Mouse (Mus musculus) forebrain, embryonic 12.5 days (tissue): ENCODE results near the gene Pgm5. TPM values are rescaled to one million over a fixed set of nuclear protein-coding genes. Genes with fewer than 3 reads are reported as not detected.

Experiments
- ATAC-seq: fragments of 200-750 bp; cut with Nextera tagmentation; 2 replicates; pipeline ENCODE4 v1.8.0; 2017; ENCODE audit warnings: moderate TSS enrichment; ENCODE audit not compliant: low FRiP score
- H3K27ac ChIP-seq: fragments of 300-500 bp; sonication (generic); 2 replicates; pipeline ENCODE4 v1.5.1; 2016; ENCODE audit warnings: mild to moderate bottlenecking
- H3K27me3 ChIP-seq: fragments of 300-500 bp; sonication (generic); 2 replicates; pipeline ENCODE4 v1.6.1; 2016; ENCODE audit warnings: mild to moderate bottlenecking
- H3K36me3 ChIP-seq: fragments of 300-500 bp; sonication (generic); replicated peaks from 2 replicates; pipeline ENCODE4 v1.6.1; 2016; ENCODE audit warnings: mild to moderate bottlenecking
- H3K4me1 ChIP-seq: fragments of 300-500 bp; sonication (generic); 2 replicates; pipeline ENCODE4 v1.6.1; 2016
- H3K4me2 ChIP-seq: fragments of 300-500 bp; sonication (generic); 2 replicates; pipeline ENCODE4 v1.6.1; 2016; ENCODE audit warnings: mild to moderate bottlenecking, moderate library complexity
- H3K4me3 ChIP-seq: fragments of 300-500 bp; sonication (generic); replicated peaks from 2 replicates; pipeline ENCODE4 v1.5.1; 2016; ENCODE audit warnings: mild to moderate bottlenecking
- H3K9ac ChIP-seq: fragments of 300-500 bp; sonication (generic); 2 replicates; pipeline ENCODE4 v1.6.1; 2016; ENCODE audit warnings: mild to moderate bottlenecking
- H3K9me3 ChIP-seq: fragments of 300-500 bp; sonication (generic); 2 replicates; pipeline ENCODE4 v1.6.1; 2016
- WGBS: fragments of 180-500 bp; shearing (Covaris S2); methylation state at CpG from one replicate; pipeline ENCODE4 v1.1.7; 2016; 5-methylcytosine and 5-hydroxymethylcytosine counted together
- polyA plus RNA-seq: library from polyadenylated mRNA; unstranded; fragments of >200 nt; fragmentation: Nextera tagmentation; extraction: Ambion mirVana; gene quantifications from 2 replicates; pipeline ENCODE4 v1.2.1, GENCODE M21; 2016

Pgm5 gene
- polyA plus RNA-seq, 1 experiment from 2014 or later, result 0.61 TPM

GRCm38 (mm10) chr19:24689531-24689930, 172.1 kb downstream of the Pgm5 start:
- H3K36me3 ChIP-seq, result no peaks in the 10 kb centered on the region
- no peak overlapping the region for H3K4me3 ChIP-seq
- no peak overlapping the region for H3K4me2 ChIP-seq
- no peaks in the 10 kb centered on the region for H3K27me3 ChIP-seq
- H3K9me3 ChIP-seq, result no peaks in the 10 kb centered on the region
- H3K9ac ChIP-seq, result no peak overlapping the region
- 95% methylated on average over 4 of the region's 4 CpGs for WGBS
- ATAC-seq, result no peak
- no peaks in the 10 kb centered on the region for H3K4me1 ChIP-seq
- no peak overlapping the region for H3K27ac ChIP-seq

GRCm38 (mm10) chr19:24688327-24688726, 173.3 kb downstream of the Pgm5 start:
- no peak for ATAC-seq
- H3K4me2 ChIP-seq, result no peak overlapping the region
- no peak overlapping the region for H3K4me3 ChIP-seq
- H3K9me3 ChIP-seq, result no peaks in the 10 kb centered on the region
- H3K36me3 ChIP-seq, result no peaks in the 10 kb centered on the region
- no peak overlapping the region for H3K27ac ChIP-seq
- no peaks in the 10 kb centered on the region for H3K27me3 ChIP-seq
- no peak overlapping the region for H3K9ac ChIP-seq
- 79% methylated on average over 6 of the region's 6 CpGs for WGBS
- no peaks in the 10 kb centered on the region for H3K4me1 ChIP-seq

GRCm38 (mm10) chr19:24686411-24686810, 175.2 kb downstream of the Pgm5 start:
- H3K4me3 ChIP-seq, result no peak overlapping the region
- H3K36me3 ChIP-seq, result no peaks in the 10 kb centered on the region
- H3K4me1 ChIP-seq, result no peaks in the 10 kb centered on the region
- H3K4me2 ChIP-seq, result no peak overlapping the region
- no peak for ATAC-seq
- 88% methylated on average over 10 of the region's 10 CpGs for WGBS
- H3K9me3 ChIP-seq, result no peaks in the 10 kb centered on the region
- no peaks in the 10 kb centered on the region for H3K27me3 ChIP-seq
- no peak overlapping the region for H3K9ac ChIP-seq
- no peak overlapping the region for H3K27ac ChIP-seq

GRCm38 (mm10) chr19:24683016-24683720, 178.5 kb downstream of the Pgm5 start:
- no peak overlapping the region for H3K4me3 ChIP-seq
- ATAC-seq, result no peak
- H3K27me3 ChIP-seq, result no peaks in the 10 kb centered on the region
- 83% methylated on average over 12 of the region's 12 CpGs for WGBS
- no peaks in the 10 kb centered on the region for H3K36me3 ChIP-seq
- H3K9me3 ChIP-seq, result no peaks in the 10 kb centered on the region
- H3K4me2 ChIP-seq, result no peak overlapping the region
- H3K27ac ChIP-seq, result no peak overlapping the region
- H3K4me1 ChIP-seq, result no peaks in the 10 kb centered on the region
- H3K9ac ChIP-seq, result no peak overlapping the region

- H3K36me3 ChIP-seq, result no peaks in the 10 kb centered on the region
- H3K9me3 ChIP-seq, result no peaks in the 10 kb centered on the region
- no peak overlapping the region for H3K4me2 ChIP-seq
- H3K27ac ChIP-seq, result no peak overlapping the region
- WGBS, result 60% methylated on average over 8 of the region's 8 CpGs
- no peak overlapping the region for H3K9ac ChIP-seq
- H3K27me3 ChIP-seq, result no peaks in the 10 kb centered on the region
- no peaks in the 10 kb centered on the region for H3K4me1 ChIP-seq
- ATAC-seq, result no peak
- H3K4me3 ChIP-seq, result no peak overlapping the region
These were observed 184.2 kb downstream of the Pgm5 start for GRCm38 (mm10) chr19:24677242-24677984.

- Histone ChIP-seq H3K27me3 (no peaks in the 10 kb centered on the region), H3K36me3 (no peaks in the 10 kb centered on the region), H3K27ac (no peak overlapping the region), H3K9ac (no peak overlapping the region), H3K4me2 (no peak overlapping the region), H3K4me1 (no peaks in the 10 kb centered on the region), H3K4me3 (no peak overlapping the region), H3K9me3 (no peaks in the 10 kb centered on the region)
- WGBS, result 92% methylated on average over 7 of the region's 7 CpGs
- ATAC-seq, result no peak
These were observed 185.2 kb downstream of the Pgm5 start for GRCm38 (mm10) chr19:24676429-24676828.

- Histone ChIP-seq H3K36me3 (no peaks in the 10 kb centered on the region), H3K4me1 (no peaks in the 10 kb centered on the region), H3K27ac (no peak within 1 kb of the TSS), H3K4me2 (no peak within 1 kb of the TSS), H3K27me3 (no peaks in the 10 kb centered on the region), H3K4me3 (no peak within 1 kb of the TSS), H3K9ac (no peak within 1 kb of the TSS), H3K9me3 (no peaks in the 10 kb centered on the region)
- 76% methylated on average over 4 of the region's 4 CpGs for WGBS
- no peak for ATAC-seq
These were observed 187.9 kb downstream of the Pgm5 start, which contains the start of gene Tmem252 for GRCm38 (mm10) chr19:24673762-24674161. TSS of gene Tmem252 (plus strand) at chr19:24674008.

GRCm38 (mm10) chr19:24673331-24673730, 188.3 kb downstream of the Pgm5 start:
- H3K4me3 ChIP-seq, result no peak overlapping the region

GRCm38 (mm10) chr19:24672366-24672960, 189.2 kb downstream of the Pgm5 start:
- ATAC-seq, result no peak
- no peak overlapping the region for H3K4me3 ChIP-seq
- H3K4me1 ChIP-seq, result no peaks in the 10 kb centered on the region
- H3K9me3 ChIP-seq, result no peaks in the 10 kb centered on the region
- no peaks in the 10 kb centered on the region for H3K27me3 ChIP-seq
- H3K4me2 ChIP-seq, result no peak overlapping the region
- no peaks in the 10 kb centered on the region for H3K36me3 ChIP-seq
- WGBS, result 80% methylated on average over 10 of the region's 10 CpGs
- H3K9ac ChIP-seq, result no peak overlapping the region
- H3K27ac ChIP-seq, result no peak overlapping the region

More at GRCm38 (mm10) chr19:24673331-24673730, 188.3 kb downstream of the Pgm5 start:
- Histone ChIP-seq H3K4me2 (no peak overlapping the region), H3K4me1 (no peaks in the 10 kb centered on the region), H3K27me3 (no peaks in the 10 kb centered on the region), H3K9me3 (no peaks in the 10 kb centered on the region), H3K36me3 (no peaks in the 10 kb centered on the region), H3K27ac (no peak overlapping the region), H3K9ac (no peak overlapping the region)
- ATAC-seq, result no peak
- 88% methylated on average over 10 of the region's 10 CpGs for WGBS

GRCm38 (mm10) chr19:24671571-24671970, 190.1 kb downstream of the Pgm5 start:
- Histone ChIP-seq H3K4me1 (no peaks in the 10 kb centered on the region), H3K9me3 (no peaks in the 10 kb centered on the region), H3K27ac (no peak overlapping the region), H3K9ac (no peak overlapping the region), H3K27me3 (no peaks in the 10 kb centered on the region), H3K36me3 (no peaks in the 10 kb centered on the region), H3K4me2 (no peak overlapping the region), H3K4me3 (no peak overlapping the region)
- WGBS, result 63% methylated on average over 3 of the region's 3 CpGs
- ATAC-seq, result no peak

GRCm38 (mm10) chr19:24667527-24667926, 194.1 kb downstream of the Pgm5 start:
- no peaks in the 10 kb centered on the region for H3K4me1 ChIP-seq
- H3K27ac ChIP-seq, result no peak overlapping the region
- 85% methylated on average over 3 of the region's 3 CpGs for WGBS
- H3K4me2 ChIP-seq, result no peak overlapping the region
- no peak overlapping the region for H3K9ac ChIP-seq
- H3K4me3 ChIP-seq, result no peak overlapping the region
- no peaks in the 10 kb centered on the region for H3K27me3 ChIP-seq
- no peak for ATAC-seq
- no peaks in the 10 kb centered on the region for H3K36me3 ChIP-seq
- no peaks in the 10 kb centered on the region for H3K9me3 ChIP-seq

GRCm38 (mm10) chr19:24665771-24666170, 195.9 kb downstream of the Pgm5 start:
- no peak overlapping the region for H3K4me3 ChIP-seq
- no peak overlapping the region for H3K27ac ChIP-seq
- WGBS, result 83% methylated on average over 11 of the region's 11 CpGs
- H3K9me3 ChIP-seq, result no peaks in the 10 kb centered on the region
- no peaks in the 10 kb centered on the region for H3K4me1 ChIP-seq
- H3K27me3 ChIP-seq, result no peaks in the 10 kb centered on the region
- no peak overlapping the region for H3K9ac ChIP-seq
- H3K36me3 ChIP-seq, result no peaks in the 10 kb centered on the region
- no peak overlapping the region for H3K4me2 ChIP-seq
- ATAC-seq, result no peak
